Mouse (Mus musculus) midbrain, embryonic 10.5 days (tissue): ENCODE measurements around the gene Rpl13a. TPM values are rescaled to one million over a fixed set of nuclear protein-coding genes. Genes with fewer than 3 reads are reported as not detected.

Experiments
- DNase-seq: peaks from one replicate; pipeline ENCODE4 v3.0.0-alpha.2; 2017; ENCODE audit warnings: low spot score
- H3K27ac ChIP-seq: fragments of 300-500 bp; sonication (generic); replicated peaks from 2 replicates; pipeline ENCODE4 v1.5.1; 2016; ENCODE audit warnings: mild to moderate bottlenecking
- H3K27me3 ChIP-seq: fragments of 300-500 bp; sonication (generic); 2 replicates; pipeline ENCODE4 v1.6.1; 2016; ENCODE audit warnings: low read depth, mild to moderate bottlenecking; ENCODE audit not compliant: poor library complexity, severe bottlenecking
- H3K36me3 ChIP-seq: fragments of 300-500 bp; sonication (generic); 2 replicates; pipeline ENCODE4 v1.6.1; 2016; ENCODE audit warnings: mild to moderate bottlenecking, moderate library complexity
- H3K4me1 ChIP-seq: fragments of 300-500 bp; sonication (generic); 2 replicates; pipeline ENCODE4 v1.6.1; 2016
- H3K4me3 ChIP-seq: fragments of 300-500 bp; sonication (generic); 2 replicates; pipeline ENCODE4 v1.5.1; 2016; ENCODE audit warnings: mild to moderate bottlenecking, moderate library complexity
- H3K9me3 ChIP-seq: fragments of 300-500 bp; sonication (generic); replicated peaks from 2 replicates; pipeline ENCODE4 v1.6.1; 2016; ENCODE audit warnings: mild to moderate bottlenecking
- WGBS: fragments of 180-500 bp; shearing (Covaris S2); methylation state at CpG from one replicate; pipeline ENCODE4 v1.1.7; 2016; 5-methylcytosine and 5-hydroxymethylcytosine counted together
- polyA plus RNA-seq: library from polyadenylated mRNA; unstranded; fragments of >200 nt; fragmentation: Nextera tagmentation; extraction: Ambion mirVana; gene quantifications from 2 replicates; pipeline ENCODE4 v1.2.1, GENCODE M21; 2016

Rpl13a gene
- polyA plus RNA-seq, 1 experiment from 2014 or later = 1,243 TPM

DNA sequence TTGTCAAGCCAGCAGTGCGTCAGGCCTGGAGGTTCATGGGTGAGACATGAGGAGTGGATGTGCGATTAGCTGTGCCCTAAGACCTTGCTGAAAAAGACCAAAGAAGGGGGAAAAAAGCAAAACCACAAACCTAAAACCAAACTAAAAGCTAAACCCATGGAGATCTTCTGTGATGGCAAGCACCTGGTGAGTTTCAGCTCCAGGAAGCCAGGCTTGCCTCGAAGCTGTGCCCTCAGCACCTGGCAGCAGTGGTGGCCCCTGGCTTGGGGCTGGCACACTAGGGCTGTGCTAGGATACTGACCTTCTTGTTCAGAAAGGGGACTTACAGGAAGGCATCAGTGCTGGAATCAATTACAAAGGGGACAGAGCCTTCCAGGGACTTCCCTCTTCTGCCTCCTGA lies 12.8 kb upstream of the Rpl13a start:
- no peak for DNase-seq
- no peaks in the 10 kb centered on the region for H3K9me3 ChIP-seq
- H3K36me3 ChIP-seq = peaks cover 50% of the 10 kb centered on the region
- peaks cover 15% of the 10 kb centered on the region; the same call in 1 of the 2 replicates for H3K27me3 ChIP-seq
- 96% methylated on average over 3 of the region's 3 CpGs for WGBS
- H3K4me3 ChIP-seq = no peak overlapping the region
- no peaks in the 10 kb centered on the region for H3K4me1 ChIP-seq
- H3K27ac ChIP-seq = no peak overlapping the region

DNA sequence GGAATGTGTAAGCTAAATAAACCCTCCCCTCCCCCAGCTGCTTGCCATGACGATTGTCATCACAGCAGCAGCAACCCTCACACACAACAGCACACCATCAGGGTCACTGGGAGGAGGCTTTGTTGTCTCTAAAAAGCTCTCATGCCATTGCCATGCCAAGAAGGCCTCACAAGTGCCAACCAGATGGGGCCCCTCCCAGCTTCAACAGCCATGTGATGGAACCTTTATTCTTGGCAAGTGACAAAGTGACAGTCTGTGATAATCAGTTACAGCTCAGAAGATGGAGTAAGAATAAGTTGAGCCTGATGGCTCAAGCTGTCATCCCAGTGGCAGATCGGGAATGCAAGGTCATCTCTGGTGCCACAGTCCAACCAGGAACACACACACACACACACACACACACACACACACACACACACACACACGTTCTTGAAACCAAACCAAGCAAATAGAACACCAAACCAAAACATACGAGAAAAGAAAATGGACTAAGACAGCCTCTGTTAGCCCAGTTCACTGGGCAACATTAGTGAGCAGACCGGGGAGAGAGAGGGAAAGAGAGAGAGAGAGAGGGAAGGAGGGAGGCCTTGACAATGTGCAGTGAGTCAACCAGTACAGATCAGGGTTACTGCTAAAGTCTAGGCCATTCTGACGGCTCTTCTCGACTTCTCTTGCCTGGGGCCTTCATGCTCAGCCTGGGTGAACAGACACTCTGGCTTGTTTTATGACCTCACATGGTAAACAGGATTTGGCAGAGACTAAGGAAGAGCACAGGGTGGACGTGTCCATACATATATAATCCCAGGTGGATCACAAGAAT lies 11.6 kb upstream of the Rpl13a start:
- Histone ChIP-seq H3K36me3 (peaks cover 38% of the 10 kb centered on the region), H3K27me3 (peaks cover 27% of the 10 kb centered on the region), H3K9me3 (no peaks in the 10 kb centered on the region), H3K4me3 (no peak overlapping the region), H3K27ac (no peak overlapping the region), H3K4me1 (peaks cover 9% of the 10 kb centered on the region)
- no peak for DNase-seq
- WGBS = 80% methylated on average over 8 of the region's 8 CpGs

- no peak for DNase-seq
- Histone ChIP-seq H3K36me3 (peaks cover 20% of the 10 kb centered on the region), H3K9me3 (no peaks in the 10 kb centered on the region), H3K4me3 (no peak overlapping the region), H3K27me3 (peaks cover 35% of the 10 kb centered on the region), H3K27ac (no peak overlapping the region), H3K4me1 (peaks cover 18% of the 10 kb centered on the region)
- 68% methylated on average over 1 of the region's 1 CpGs for WGBS
These were observed 9.8 kb upstream of the Rpl13a start for GRCm38 (mm10) chr7:45138403-45138802.

DNA sequence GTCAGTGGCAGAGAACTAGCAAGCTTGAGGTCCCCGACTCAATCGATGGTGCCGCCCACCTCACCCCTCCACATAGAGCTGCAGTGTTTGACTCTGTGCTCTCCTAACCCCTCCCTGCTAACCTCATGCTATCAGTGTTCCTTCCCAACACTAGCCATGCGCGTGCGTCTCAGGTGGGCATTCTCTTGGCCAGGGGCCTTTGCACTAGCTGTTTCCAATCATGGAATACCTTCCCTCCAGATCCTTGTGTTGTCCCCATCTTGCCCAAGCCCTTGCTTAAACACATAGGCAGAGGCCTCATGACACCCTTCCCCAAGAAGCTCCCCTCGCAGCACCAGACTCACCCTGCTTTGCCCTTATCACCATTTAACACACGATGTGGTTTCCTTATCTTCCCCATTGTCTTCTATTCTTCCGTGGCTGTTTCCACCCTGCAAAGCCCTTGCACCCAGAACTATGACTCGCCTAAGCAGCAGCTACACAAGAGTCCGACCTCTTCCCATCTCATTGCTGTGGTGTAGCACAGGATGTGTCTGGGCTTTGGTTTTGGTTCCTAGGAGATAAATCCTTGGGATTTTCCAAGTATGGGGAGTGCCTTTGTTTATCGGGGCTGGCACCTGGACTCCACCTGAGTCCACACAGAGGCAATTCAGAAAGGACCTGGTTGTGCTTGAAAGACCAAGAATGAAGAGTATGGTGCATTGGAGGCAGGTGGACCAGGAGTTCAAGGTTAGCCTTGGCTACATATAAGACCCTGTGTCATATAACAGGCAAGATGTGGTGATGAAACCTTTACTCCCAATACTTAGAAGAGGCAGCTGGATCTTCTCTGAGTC lies 8.8 kb upstream of the Rpl13a start:
- DNase-seq = no peak
- 0 out of 2 replicates have a peak overlapping the region, but pooled peaks have one; percentile 16 for H3K4me3 ChIP-seq
- peaks cover 18% of the 10 kb centered on the region for H3K4me1 ChIP-seq
- H3K36me3 ChIP-seq = peaks cover 10% of the 10 kb centered on the region
- no peaks in the 10 kb centered on the region for H3K9me3 ChIP-seq
- WGBS = 83% methylated on average over 12 of the region's 12 CpGs
- 0 out of 2 replicates have a peak overlapping the region, but pooled peaks have one; percentile 39 for H3K27ac ChIP-seq
- peaks cover 35% of the 10 kb centered on the region for H3K27me3 ChIP-seq

DNA sequence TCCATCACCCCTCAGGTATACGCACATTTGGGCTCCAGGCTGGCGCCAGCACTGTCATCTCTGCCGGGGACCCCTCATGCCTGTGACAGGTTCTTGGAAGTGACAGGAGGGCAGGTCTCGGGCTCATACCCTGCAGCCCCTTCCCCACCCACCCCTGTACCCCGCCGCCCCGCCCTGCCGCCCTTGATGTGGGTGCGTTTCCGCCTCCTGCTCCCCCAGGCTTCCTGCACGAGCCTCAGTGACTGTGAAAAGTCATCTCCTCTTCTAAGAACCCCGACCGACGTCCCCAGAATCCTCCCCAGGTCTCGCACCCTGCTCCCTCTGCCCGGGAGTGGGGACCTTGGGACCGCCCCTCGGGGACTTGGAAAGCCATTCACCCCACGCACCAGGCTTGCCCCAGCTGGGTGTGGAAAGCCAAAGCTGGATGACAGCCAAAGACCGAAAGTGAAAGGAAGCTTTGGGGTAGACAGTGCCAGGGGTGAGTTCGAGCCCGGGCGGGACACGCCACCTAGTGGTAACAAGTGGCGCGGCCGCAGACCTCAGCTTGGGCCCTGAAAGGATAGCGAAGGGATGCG lies 7.5 kb upstream of the Rpl13a start, which contains the start of the genes Gm45713 and Flt3l:
Gene Gm45713, minus strand, starts transcription at position 239 of the 575 bp plus-strand sequence.
Gene Flt3l, minus strand, starts transcription at position 440 of the 575 bp plus-strand sequence.
- peak; percentile 84 for DNase-seq
- H3K27me3 ChIP-seq = peaks cover 35% of the 10 kb centered on the region
- H3K27ac ChIP-seq = peak within 1 kb of the TSS; percentile 74
- H3K9me3 ChIP-seq = no peaks in the 10 kb centered on the region
- peak within 1 kb of the TSS; percentile 66 for H3K4me3 ChIP-seq
- WGBS = 4% methylated on average over 28 of the region's 29 CpGs
- no peaks in the 10 kb centered on the region for H3K36me3 ChIP-seq
- H3K4me1 ChIP-seq = peaks cover 23% of the 10 kb centered on the region

DNA sequence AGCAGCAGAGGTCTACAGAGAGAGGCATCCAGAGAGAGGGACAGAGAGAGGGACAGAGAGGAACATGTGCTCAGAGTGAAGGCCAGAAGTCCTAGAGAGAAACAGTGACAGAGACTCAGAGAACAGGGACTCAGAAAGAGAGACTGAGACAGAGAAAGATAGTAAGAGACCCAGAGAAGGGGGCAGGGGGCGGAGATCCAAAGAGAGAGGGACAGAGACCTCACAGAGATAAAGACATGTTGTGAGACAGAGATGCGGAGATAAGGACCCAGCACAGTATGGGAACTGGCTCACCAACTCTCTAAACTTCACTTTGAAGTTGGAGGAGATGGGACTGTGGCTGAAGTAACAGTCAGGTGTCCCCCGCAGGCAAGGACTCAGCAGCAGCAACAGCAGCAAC lies 6.8 kb upstream of the Rpl13a start:
- DNase-seq = no peak

DNA sequence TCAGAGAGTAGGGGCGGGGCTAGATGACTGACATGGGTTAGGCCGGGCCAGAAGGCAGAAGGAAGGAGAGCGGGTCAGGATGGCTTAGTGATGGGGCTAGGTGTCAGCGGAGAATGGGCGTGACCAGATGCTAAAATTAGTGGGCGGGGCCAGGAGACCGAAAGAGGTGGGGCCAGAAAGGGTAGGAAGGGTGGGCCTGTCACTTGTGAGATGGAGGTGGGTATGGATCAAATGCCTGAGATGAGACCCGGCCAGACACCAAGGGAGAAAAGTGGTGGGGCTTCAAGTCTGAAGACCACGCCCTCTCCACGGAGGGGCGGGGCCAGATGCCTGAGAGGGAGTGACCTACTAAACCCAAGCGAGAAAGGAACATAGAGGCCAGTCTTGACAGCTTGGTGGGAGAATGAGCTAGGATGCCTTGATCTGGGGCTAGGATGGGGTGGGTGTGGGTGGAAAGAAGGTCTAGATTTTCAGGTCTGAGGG lies 6.0 kb upstream of the Rpl13a start:
- 6% methylated on average over 12 of the region's 12 CpGs for WGBS
- peaks cover 29% of the 10 kb centered on the region for H3K4me1 ChIP-seq
- H3K9me3 ChIP-seq = no peaks in the 10 kb centered on the region
- peaks cover 35% of the 10 kb centered on the region for H3K27me3 ChIP-seq
- H3K27ac ChIP-seq = no peak overlapping the region
- DNase-seq = no peak
- H3K4me3 ChIP-seq = peak overlapping the region; percentile 66; the same call in 1 of the 2 replicates
- H3K36me3 ChIP-seq = no peaks in the 10 kb centered on the region

More for the DNA sequence above, 6.8 kb upstream of the Rpl13a start:
- no peaks in the 10 kb centered on the region for H3K9me3 ChIP-seq
- H3K27me3 ChIP-seq = peaks cover 35% of the 10 kb centered on the region
- no peaks in the 10 kb centered on the region for H3K36me3 ChIP-seq
- H3K4me3 ChIP-seq = peak overlapping the region; percentile 66
- 85% methylated on average over 3 of the region's 3 CpGs for WGBS
- H3K4me1 ChIP-seq = peaks cover 23% of the 10 kb centered on the region
- peak overlapping the region; percentile 74 for H3K27ac ChIP-seq

DNA sequence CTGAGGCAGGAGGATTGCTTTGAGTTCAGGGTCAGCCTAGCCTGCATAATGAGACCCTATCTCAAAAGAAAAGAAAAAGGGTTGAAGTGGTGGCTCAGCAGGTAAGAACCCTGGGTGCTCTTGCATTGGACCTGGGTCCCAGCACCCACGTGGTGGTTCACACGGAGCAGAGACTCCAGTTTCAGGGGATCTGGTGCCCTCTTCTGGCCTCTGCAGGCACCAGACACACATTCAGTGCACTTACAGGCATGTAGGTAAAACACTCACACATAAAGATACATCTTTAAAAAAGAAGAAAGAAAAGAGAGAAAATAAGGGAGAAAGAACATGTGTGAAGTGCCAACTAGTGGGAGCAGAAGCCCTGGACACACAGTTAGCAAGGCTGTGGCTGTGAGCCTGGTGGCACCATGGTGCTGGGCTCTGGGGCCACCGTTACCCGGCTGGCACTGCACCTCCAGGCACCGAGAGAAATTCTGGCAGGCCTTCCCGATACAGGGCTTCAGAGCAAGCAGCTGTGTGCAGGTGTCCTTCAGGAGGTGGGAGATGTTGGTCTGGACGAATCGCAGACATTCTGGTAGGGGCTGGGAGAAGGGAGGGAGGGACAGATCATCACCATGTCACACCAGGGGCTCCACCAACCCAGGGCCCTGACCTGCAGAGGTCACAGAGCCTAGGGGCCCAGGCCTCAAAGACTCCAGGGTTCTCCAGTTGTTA lies 5.0 kb upstream of the Rpl13a start:
- H3K27ac ChIP-seq = no peak overlapping the region
- no peaks in the 10 kb centered on the region for H3K9me3 ChIP-seq
- 79% methylated on average over 8 of the region's 8 CpGs for WGBS
- DNase-seq = no peak
- peaks cover 33% of the 10 kb centered on the region for H3K4me1 ChIP-seq
- peaks cover 35% of the 10 kb centered on the region for H3K27me3 ChIP-seq
- H3K4me3 ChIP-seq = no peak overlapping the region; the same call in 1 of the 2 replicates
- no peaks in the 10 kb centered on the region for H3K36me3 ChIP-seq

DNA sequence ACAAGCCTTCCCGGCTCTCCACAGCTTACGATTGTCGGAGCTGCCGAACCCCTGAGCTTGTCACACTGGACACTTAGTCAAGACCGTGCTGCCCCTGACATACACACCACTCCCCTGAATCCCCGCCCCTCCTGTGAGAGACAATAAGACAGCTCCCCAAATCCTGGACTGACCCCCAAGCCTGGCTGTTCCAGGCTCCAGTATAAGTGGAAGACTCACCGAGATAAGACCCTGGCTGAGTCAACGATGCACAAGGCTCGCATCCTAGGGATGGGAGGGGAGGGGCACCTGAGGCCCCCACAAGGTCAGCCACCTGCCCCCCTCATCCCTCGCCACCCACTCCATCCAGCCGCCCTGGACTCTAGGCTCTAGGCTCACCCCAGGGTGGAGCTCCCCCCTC lies 3.3 kb upstream of the Rpl13a start:
- Histone ChIP-seq H3K4me3 (no peak overlapping the region), H3K4me1 (peaks cover 42% of the 10 kb centered on the region), H3K9me3 (no peaks in the 10 kb centered on the region), H3K27me3 (peaks cover 23% of the 10 kb centered on the region), H3K36me3 (peaks cover 11% of the 10 kb centered on the region), H3K27ac (peak overlapping the region; percentile 50; the same call in 1 of the 2 replicates)
- WGBS = 76% methylated on average over 11 of the region's 11 CpGs
- no peak for DNase-seq

DNA sequence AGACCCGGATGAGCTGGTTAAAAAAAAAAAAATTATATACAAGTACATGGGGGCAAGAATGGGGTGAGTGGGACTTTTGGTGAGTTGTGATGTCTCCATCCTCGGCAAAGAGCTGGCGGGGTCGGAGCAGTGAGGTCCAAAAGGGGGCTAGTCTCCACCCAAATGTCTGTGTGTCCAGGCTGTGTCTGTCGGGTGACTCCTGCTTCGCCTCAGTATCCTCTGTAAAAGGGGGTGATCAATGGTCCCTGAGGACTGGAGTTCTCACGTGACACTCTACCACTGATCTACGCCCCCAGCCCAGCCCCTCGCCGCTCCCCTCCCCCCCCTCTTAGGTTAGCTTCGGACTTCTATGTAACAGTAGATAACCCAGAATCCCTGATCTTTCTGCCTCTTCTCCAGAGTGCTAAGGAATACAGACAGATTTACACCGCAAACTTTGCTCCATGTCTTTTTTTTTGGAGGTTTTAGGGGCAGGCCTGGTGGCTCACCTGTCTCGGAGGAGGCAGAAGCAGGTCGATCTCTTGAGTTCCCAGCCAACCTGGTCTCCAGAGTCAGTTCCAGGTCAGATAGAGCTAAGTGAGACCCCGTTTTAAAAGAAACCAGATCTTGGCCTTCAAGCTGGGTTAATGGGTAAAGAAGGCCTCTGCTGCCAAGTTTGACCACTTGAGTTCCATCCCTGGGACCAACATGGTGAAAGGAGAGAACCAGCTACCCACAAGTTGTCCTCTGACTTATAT lies 1.4 kb upstream of the Rpl13a start:
- Histone ChIP-seq H3K4me1 (peaks cover 52% of the 10 kb centered on the region), H3K4me3 (peak overlapping the region; percentile 95), H3K27ac (peak overlapping the region; percentile 100), H3K9me3 (no peaks in the 10 kb centered on the region), H3K36me3 (peaks cover 30% of the 10 kb centered on the region), H3K27me3 (peaks cover 7% of the 10 kb centered on the region)
- no peak for DNase-seq
- WGBS = 55% methylated on average over 15 of the region's 15 CpGs

DNA sequence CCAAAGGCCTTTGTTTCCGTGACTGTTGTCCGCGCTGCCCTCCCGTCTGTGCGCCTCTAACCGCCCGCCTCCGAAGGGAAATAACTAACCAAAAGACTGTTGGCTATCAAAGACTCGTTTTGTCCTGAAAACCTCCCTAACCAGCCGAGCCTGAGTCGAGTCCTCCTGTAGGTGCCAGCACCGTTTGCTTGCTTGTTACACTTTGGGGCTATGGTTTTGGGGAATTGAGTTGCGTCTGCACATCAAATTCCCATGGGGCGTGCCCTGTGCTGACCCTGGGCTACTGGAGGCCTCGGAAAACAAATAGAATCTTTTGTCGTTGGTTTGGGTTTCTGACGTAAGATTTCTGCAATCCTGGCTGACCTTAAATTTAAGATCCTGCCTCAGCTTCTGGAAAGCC lies 757 bp upstream of the Rpl13a start:
- peaks cover 53% of the 10 kb centered on the region for H3K4me1 ChIP-seq
- peak overlapping the region; percentile 100 for H3K27ac ChIP-seq
- under 1% methylated on average over 17 of the region's 17 CpGs for WGBS
- peaks cover 35% of the 10 kb centered on the region for H3K36me3 ChIP-seq
- no peaks in the 10 kb centered on the region for H3K9me3 ChIP-seq
- H3K4me3 ChIP-seq = peak overlapping the region; percentile 95
- H3K27me3 ChIP-seq = peaks cover under 1% of the 10 kb centered on the region; the same call in 1 of the 2 replicates
- DNase-seq = no peak
